Mouse (Mus musculus) lung, adult 2 months (tissue): Measurements from ENCODE around the gene Ankrd24.

Source experiments
- CTCF ChIP-seq: fragments of 200-500 bp; IDR thresholded peaks from 2 replicates; pipeline ENCODE4 v1.5.1; 2011; ENCODE audit warnings: mild to moderate bottlenecking, low read length, control low read depth; ENCODE audit not compliant: insufficient read depth
- POLR2A ChIP-seq: fragments of 200-500 bp; IDR thresholded peaks from 2 replicates; pipeline ENCODE4 v1.6.1; 2011; ENCODE audit warnings: low read depth, mild to moderate bottlenecking, control low read depth, low read length, borderline replicate concordance; ENCODE audit errors: extremely low read depth

DNA sequence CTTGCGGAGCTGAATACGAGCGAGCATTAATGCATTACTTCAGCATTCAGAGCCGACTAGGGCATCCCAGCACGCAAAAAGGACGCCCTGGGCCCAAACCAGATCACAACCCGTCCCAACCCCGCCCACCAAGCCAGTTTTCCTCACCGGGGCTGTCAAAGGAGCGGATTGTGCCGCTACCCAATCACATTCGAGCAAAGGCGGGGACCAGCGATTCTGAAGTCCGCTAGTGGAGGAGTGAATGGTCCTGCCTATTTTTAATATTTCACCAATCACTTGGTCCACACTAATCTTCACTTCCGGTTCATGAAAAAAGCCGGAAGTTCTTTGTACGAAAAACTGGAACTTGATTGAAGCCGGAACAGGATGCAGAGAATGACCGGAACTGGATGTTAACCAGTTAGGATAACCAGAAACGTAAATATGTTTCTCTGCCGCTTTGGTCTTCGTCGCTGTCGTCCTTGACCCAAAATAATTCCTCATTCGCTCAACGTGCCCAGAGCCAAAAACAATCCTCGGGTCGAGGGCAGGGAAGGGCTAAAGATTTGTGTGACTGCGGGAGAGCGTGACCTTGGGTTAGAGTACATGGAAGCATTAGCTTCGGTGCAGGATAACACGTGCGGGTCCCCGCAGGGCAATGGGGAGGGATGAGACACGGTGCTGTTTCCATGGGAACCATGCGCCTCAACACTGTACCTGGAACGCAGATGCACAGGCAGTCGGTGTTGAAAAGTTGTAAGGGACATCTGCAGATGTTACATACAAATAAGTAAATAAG lies 22.2 kb upstream of the Ankrd24 start, which contains the start of gene BC025920:
- TF ChIP-seq CTCF, result no peak
- TF ChIP-seq POLR2A, result peak; percentile 85; the same call in 1 of the 2 replicates
